Mouse (Mus musculus) olfactory bulb, adult 2 months (tissue): ENCODE measurements around the gene Exosc5.

ENCODE experiments used
- CTCF ChIP-seq: fragments of 200-500 bp; IDR thresholded peaks from 2 replicates; pipeline ENCODE4 v1.5.1; 2012; ENCODE audit warnings: low read depth, mild to moderate bottlenecking, low read length, moderate library complexity; ENCODE audit not compliant: insufficient read depth
- POLR2A ChIP-seq: fragments of 200-500 bp; IDR thresholded peaks from 2 replicates; pipeline ENCODE4 v1.6.1; 2012; ENCODE audit warnings: mild to moderate bottlenecking, low read depth, low read length, moderate library complexity; ENCODE audit not compliant: insufficient read depth

DNA sequence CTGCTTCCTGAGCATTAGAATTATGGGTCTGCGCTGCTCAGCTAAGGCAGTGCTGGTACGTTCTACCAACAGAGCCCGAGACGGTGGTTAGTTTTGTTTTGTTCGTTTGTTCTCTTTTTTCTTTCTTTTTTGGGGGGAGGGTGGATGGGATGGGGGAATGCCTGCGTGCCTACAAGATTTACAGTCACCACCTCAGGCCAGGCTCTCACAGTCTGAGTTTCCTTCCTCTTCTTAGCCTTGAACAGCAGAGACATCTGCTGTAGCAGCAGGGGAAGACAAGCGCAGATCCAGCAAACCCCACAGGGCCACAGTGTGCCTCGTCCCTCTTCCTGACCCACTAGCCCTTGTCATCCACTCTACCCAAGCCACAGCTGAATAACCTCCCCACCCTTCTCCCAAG lies 7.7 kb upstream of the Exosc5 start:
- TF ChIP-seq POLR2A: no peak
- no peak for TF ChIP-seq CTCF
